Mouse (Mus musculus) T-helper 1 cell (primary cell): ENCODE results near the gene Pygl.
"Not testable (repeated sequence)": the region's sequence is repeated elsewhere in the genome, so short reads cannot be mapped to it uniquely, and the experiment has no call there.

Experiments
- in situ Hi-C: fragments of 300-600 bp; cut with MboI, MseI; formaldehyde crosslinking; loops from one replicate; pipeline ENCODE4 v1.15.1; 2025; ENCODE audit warnings: high pct_unique_total_duplicates

Pygl gene

GRCm38 (mm10) chr12:70157292-70158066 lies 73.8 kb downstream of the Pygl start:
- in situ Hi-C loops, result no loop called here

- in situ Hi-C loops, result no loop called here
Measured at GRCm38 (mm10) chr12:70156222-70156621, 75.1 kb downstream of the Pygl start.

GRCm38 (mm10) chr12:70153842-70154241 lies 77.4 kb downstream of the Pygl start, which contains the start of gene Abhd12b:
Gene Abhd12b, plus strand, starts transcription at chr12:70154142.
- in situ Hi-C loops, result loop anchor here (5.0 kb wide), 1 partner anchor 172 kb away; no protein-coding TSS in a partner anchor

GRCm38 (mm10) chr12:70148631-70149265 lies 82.5 kb downstream of the Pygl start:
- in situ Hi-C loops, result no loop called here

- in situ Hi-C loops, result no loop called here
Measured at GRCm38 (mm10) chr12:70147986-70148630, 83.2 kb downstream of the Pygl start.

GRCm38 (mm10) chr12:70145586-70145985 lies 85.7 kb downstream of the Pygl start:
- in situ Hi-C loops, result no loop called here

- in situ Hi-C loops, result no loop called here
Measured at GRCm38 (mm10) chr12:70144637-70145448, 86.4 kb downstream of the Pygl start.

- in situ Hi-C loops, result not testable (repeated sequence)
Measured at GRCm38 (mm10) chr12:70144106-70144587, 87.1 kb downstream of the Pygl start.

- in situ Hi-C loops, result no loop called here
Measured at GRCm38 (mm10) chr12:70140993-70141576, 90.2 kb downstream of the Pygl start.
